26 mouse cellular contexts compared by ENCODE assay signal in the genomic region with DNA sequence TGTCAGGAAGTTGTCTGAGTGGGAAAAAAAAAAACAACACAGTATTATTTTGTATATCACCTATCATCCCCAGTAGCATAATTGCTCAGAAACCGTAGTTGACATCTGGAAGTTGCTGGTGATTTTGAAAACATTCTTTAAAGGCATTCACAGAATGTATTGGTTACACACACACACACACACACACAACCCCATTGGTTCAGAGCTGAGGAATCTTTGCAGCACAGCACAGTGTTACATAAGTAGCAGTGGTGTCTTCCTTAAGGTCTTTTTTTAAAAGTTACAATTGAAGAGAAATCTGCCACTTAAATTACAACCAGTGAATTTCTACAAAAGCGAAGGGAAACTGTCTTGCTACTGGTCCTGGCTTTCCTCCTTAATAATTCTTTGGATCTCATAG.
DNase-seq lines count a peak whose midpoint lies in the region; ATAC-seq and TF ChIP-seq lines count a peak whose summit lies in the region.
"Had no signal": no experiment of that assay in that cellular context is flagged by ENCODE, and none has a peak within 500 bp of the region (broad histone marks: within the 10 kb centered on the region; RNA-seq: fewer than 3 reads in every experiment).

No protein-coding gene starts in this region.

- H3K9me3 ChIP-seq in hindbrain, embryonic 13.5 days, result peaks cover 6% of the 10 kb centered on the region; the same call in 1 of the 2 replicates
- H3K9me3 ChIP-seq in hindbrain, embryonic 12.5 days (replicated peaks), result 0 out of 2 replicates have a peak, but pooled peaks cover 6% of the 10 kb centered on the region
- H3K9me3 ChIP-seq in neural tube, embryonic 13.5 days, result peaks cover 8% of the 10 kb centered on the region; the same call in 1 of the 2 replicates
- H3K9me3 ChIP-seq: embryonic facial prominence, embryonic 13.5 days; forebrain, embryonic 15.5 days had no signal

- no peak for DNase-seq in left cerebral cortex, adult 2 months (ENCODE audit: extremely low spot score in 1 of 2, low spot score in 2 of 2)
- DNase-seq in left cerebral cortex, adult 8-10 months (ENCODE audit: low spot score in 2 of 2), result no peak
- DNase-seq in neural tube, embryonic 10.5 days (ENCODE audit: extremely low spot score, low spot score), result no peak
- DNase-seq: adrenal gland, adult 2 months; adrenal gland, postnatal 14 days; cerebellum, adult 11-12 months; cerebellum, adult 8-10 months; cerebellum, postnatal 10 days; cerebellum, postnatal 36 days; embryo, embryonic 11 days; gastrocnemius, postnatal 10 days; gastrocnemius, postnatal 36 days; heart, adult 2 months; heart, postnatal 14 days; heart, postnatal 4 days had no signal

- H3K4me2 ChIP-seq in hindbrain, embryonic 13.5 days, result no peak overlapping the region
- H3K4me2 ChIP-seq in hindbrain, embryonic 12.5 days (replicated peaks), result no peak overlapping the region
- no peak overlapping the region for H3K4me2 ChIP-seq in neural tube, embryonic 13.5 days
- H3K4me2 ChIP-seq: embryonic facial prominence, embryonic 13.5 days; forebrain, embryonic 12.5 days; forebrain, embryonic 15.5 days; heart, embryonic 13.5 days had no signal

- intact Hi-C loops in left cerebral cortex, adult 2 months (cut with DNase I), result no loop called here

- WGBS in hindbrain, embryonic 13.5 days, result 82% methylated on average over 2 of the region's 2 CpGs
- WGBS in hindbrain, embryonic 12.5 days, result 87% methylated on average over 2 of the region's 2 CpGs
- 80% methylated on average over 2 of the region's 2 CpGs for WGBS in neural tube, embryonic 13.5 days

- H3K27me3 ChIP-seq in hindbrain, embryonic 13.5 days, result no peaks in the 10 kb centered on the region
- H3K27me3 ChIP-seq in hindbrain, embryonic 12.5 days, result no peaks in the 10 kb centered on the region
- H3K27me3 ChIP-seq in neural tube, embryonic 13.5 days, result no peaks in the 10 kb centered on the region
- H3K27me3 ChIP-seq: embryonic facial prominence, embryonic 13.5 days; forebrain, embryonic 12.5 days; forebrain, embryonic 15.5 days had no signal

- no peak for ATAC-seq in hindbrain, embryonic 13.5 days (ENCODE audit: low FRiP score)
- no peak for ATAC-seq in hindbrain, embryonic 12.5 days (ENCODE audit: low FRiP score)
- no peak for ATAC-seq in neural tube, embryonic 13.5 days (ENCODE audit: low read depth)
- ATAC-seq: CD4-positive, CD25-positive, alpha-beta regulatory T cell, adult 4 months; forebrain, embryonic 15.5 days had no signal

- H3K27ac ChIP-seq in hindbrain, embryonic 13.5 days, result peak overlapping the region; percentile 48; the same call in 1 of the 2 replicates
- no peak overlapping the region for H3K27ac ChIP-seq in hindbrain, embryonic 12.5 days
- 0 out of 2 replicates have a peak overlapping the region, but pooled peaks have one; percentile 15 for H3K27ac ChIP-seq in left cerebral cortex, adult 2 months
- H3K27ac ChIP-seq in neural tube, embryonic 13.5 days (replicated peaks), result 0 out of 2 replicates have a peak overlapping the region, but pooled peaks have one; percentile 28
- H3K27ac ChIP-seq: embryonic facial prominence, embryonic 10.5 days; embryonic facial prominence, embryonic 13.5 days; forebrain, embryonic 12.5 days; forebrain, embryonic 15.5 days; heart, adult 2 months; heart, embryonic 10.5 days; heart, embryonic 13.5 days had no signal

- H3K4me1 ChIP-seq in hindbrain, embryonic 13.5 days (replicated peaks), result peaks cover 12% of the 10 kb centered on the region; the same call in 1 of the 2 replicates
- H3K4me1 ChIP-seq in hindbrain, embryonic 12.5 days, result no peaks in the 10 kb centered on the region
- H3K4me1 ChIP-seq in neural tube, embryonic 13.5 days (replicated peaks), result peaks cover 22% of the 10 kb centered on the region
- H3K4me1 ChIP-seq: embryonic facial prominence, embryonic 10.5 days; embryonic facial prominence, embryonic 13.5 days; forebrain, embryonic 12.5 days; heart, embryonic 10.5 days; heart, embryonic 13.5 days had no signal

- TF ChIP-seq CTCF in left cerebral cortex, adult 2 months (IDR thresholded peaks at IDR 0.05), result no peak

- no peak overlapping the region for H3K4me3 ChIP-seq in hindbrain, embryonic 13.5 days
- no peak overlapping the region for H3K4me3 ChIP-seq in hindbrain, embryonic 12.5 days
- no peak overlapping the region for H3K4me3 ChIP-seq in left cerebral cortex, adult 2 months
- no peak overlapping the region for H3K4me3 ChIP-seq in neural tube, embryonic 13.5 days
- H3K4me3 ChIP-seq: embryonic facial prominence, embryonic 10.5 days; embryonic facial prominence, embryonic 13.5 days; erythroblast, embryonic 14.5 days; forebrain, embryonic 12.5 days; forebrain, embryonic 15.5 days; heart, adult 2 months; heart, embryonic 10.5 days; heart, embryonic 13.5 days had no signal

- no peak overlapping the region for H3K9ac ChIP-seq in hindbrain, embryonic 13.5 days
- no peak overlapping the region for H3K9ac ChIP-seq in hindbrain, embryonic 12.5 days
- H3K9ac ChIP-seq in neural tube, embryonic 13.5 days, result no peak overlapping the region
- H3K9ac ChIP-seq: embryonic facial prominence, embryonic 13.5 days; forebrain, embryonic 12.5 days; forebrain, embryonic 15.5 days; heart, embryonic 13.5 days had no signal

- no peaks in the 10 kb centered on the region for H3K36me3 ChIP-seq in hindbrain, embryonic 13.5 days
- H3K36me3 ChIP-seq in hindbrain, embryonic 12.5 days, result no peaks in the 10 kb centered on the region
- no peaks in the 10 kb centered on the region for H3K36me3 ChIP-seq in neural tube, embryonic 13.5 days
- H3K36me3 ChIP-seq: embryonic facial prominence, embryonic 10.5 days; embryonic facial prominence, embryonic 13.5 days; forebrain, embryonic 12.5 days; forebrain, embryonic 15.5 days; heart, embryonic 10.5 days; heart, embryonic 13.5 days had no signal
